In genomic region chr9:56302921-56303465, GRCm38 (mm10) we compare ENCODE assay signal across 23 mouse cellular contexts.
DNase-seq lines count a peak whose midpoint lies in the region; ATAC-seq and TF ChIP-seq lines count a peak whose summit lies in the region.
"Had no signal": no experiment of that assay in that cellular context is flagged by ENCODE, and none has a peak within 500 bp of the region (broad histone marks: within the 10 kb centered on the region; RNA-seq: fewer than 3 reads in every experiment).

No protein-coding gene starts in this region.

- 62% methylated on average over 3 of the region's 3 CpGs for WGBS in heart, postnatal 0 days
- WGBS in lung, embryonic 15.5 days = 33% methylated on average over 3 of the region's 3 CpGs

- TF ChIP-seq EP300 in heart, postnatal 0 days (IDR thresholded peaks at IDR 0.05; ENCODE audit: low read depth) = no peak

- no peaks in the 10 kb centered on the region for H3K27me3 ChIP-seq in heart, postnatal 0 days (ENCODE audit: control insufficient read depth, insufficient read depth, low read length)
- H3K27me3 ChIP-seq in lung, embryonic 15.5 days = no peaks in the 10 kb centered on the region
- H3K27me3 ChIP-seq: heart, embryonic 12.5 days; neural tube, embryonic 12.5 days; Patski had no signal

- H3K4me1 ChIP-seq in heart, postnatal 0 days (ENCODE audit: control insufficient read depth, insufficient read depth) = peaks cover 18% of the 10 kb centered on the region; the same call in 1 of the 2 replicates
- no peaks in the 10 kb centered on the region for H3K4me1 ChIP-seq in lung, embryonic 15.5 days

- no peak overlapping the region for H3K4me2 ChIP-seq in heart, postnatal 0 days (ENCODE audit: low read depth, low read length)
- H3K4me2 ChIP-seq in lung, embryonic 15.5 days = no peak overlapping the region
- H3K4me2 ChIP-seq: heart, embryonic 12.5 days; neural tube, embryonic 12.5 days had no signal

- ATAC-seq in heart, postnatal 0 days (ENCODE audit: insufficient read depth, low read depth) = no peak
- no peak for ATAC-seq in lung, embryonic 15.5 days (ENCODE audit: borderline replicate concordance, extremely low read depth, low FRiP score, low TSS enrichment)
- ATAC-seq: activated CD4-positive, CD25-positive, alpha-beta regulatory T cell, adult 4 months; forebrain, embryonic 14.5 days; Patski had no signal

- no peak for DNase-seq in heart, postnatal 0 days (ENCODE audit: low spot score)
- DNase-seq in heart, postnatal 10 days = no peak
- no peak for DNase-seq in lung, adult 18-20 months
- peak; percentile 42 for DNase-seq in MN1 (ENCODE audit: low spot score)
- DNase-seq in embryo, embryonic 10.5 days (ENCODE audit: low spot score) = peak; percentile 49
- DNase-seq in frontal cortex, postnatal 36 days (ENCODE audit: low spot score in 2 of 2) = no peak
- no peak for DNase-seq in thymus, postnatal 4 days
- DNase-seq: adrenal gland, postnatal 14 days; B cell, adult 2 months; cerebellum, adult 9-10 months; gastrocnemius, postnatal 36 days; kidney, adult 2 months; layer of hippocampus, postnatal 36 days; lung, adult 2 months; thymus, postnatal 25 days had no signal

- no peaks in the 10 kb centered on the region for H3K36me3 ChIP-seq in heart, postnatal 0 days (replicated peaks; ENCODE audit: control insufficient read depth, insufficient read depth, low read length)
- H3K36me3 ChIP-seq in lung, embryonic 15.5 days = no peaks in the 10 kb centered on the region
- H3K36me3 ChIP-seq: heart, embryonic 12.5 days; neural tube, embryonic 12.5 days had no signal

- no peak overlapping the region for H3K4me3 ChIP-seq in heart, postnatal 0 days (ENCODE audit: low read depth, low read length)
- no peak overlapping the region for H3K4me3 ChIP-seq in lung, embryonic 15.5 days
- H3K4me3 ChIP-seq: erythroblast, embryonic 14.5 days; heart, embryonic 12.5 days; neural tube, embryonic 12.5 days had no signal

- H3K27ac ChIP-seq in heart, postnatal 0 days (ENCODE audit: low read depth) = peak overlapping the region; percentile 39
- H3K27ac ChIP-seq in lung, embryonic 15.5 days = peak overlapping the region; percentile 24; the same call in 1 of the 2 replicates
- H3K27ac ChIP-seq: neural tube, embryonic 12.5 days; stomach, postnatal 0 days had no signal

- H3K9me3 ChIP-seq in heart, postnatal 0 days (replicated peaks; ENCODE audit: control insufficient read depth, low read length) = no peaks in the 10 kb centered on the region
- H3K9me3 ChIP-seq in lung, embryonic 15.5 days = no peaks in the 10 kb centered on the region
- H3K9me3 ChIP-seq: heart, embryonic 12.5 days; neural tube, embryonic 12.5 days had no signal

- intact Hi-C loops in heart, postnatal 10 days (cut with DNase I) = no loop called here

- TF ChIP-seq CTCF in heart, postnatal 0 days (IDR thresholded peaks at IDR 0.05; ENCODE audit: low read depth) = no peak

- H3K9ac ChIP-seq in heart, postnatal 0 days (replicated peaks; ENCODE audit: low read depth, low read length) = no peak overlapping the region
- no peak overlapping the region for H3K9ac ChIP-seq in lung, embryonic 15.5 days
- H3K9ac ChIP-seq: heart, embryonic 12.5 days; neural tube, embryonic 12.5 days had no signal

Comparison
In these comparisons a context has a peak if more than half of its experiments do, and no peak if none do; other contexts are left out.
1. DNase-seq: peak in MN1 (single experiment) and embryo, embryonic 10.5 days (single experiment); none in heart, postnatal 0 days (single experiment), heart, postnatal 10 days (0 of 2), lung, adult 18-20 months (0 of 2), frontal cortex, postnatal 36 days (0 of 2) and thymus, postnatal 4 days (single experiment).